9 mouse cellular contexts compared by ENCODE assay signal in the genomic region with DNA sequence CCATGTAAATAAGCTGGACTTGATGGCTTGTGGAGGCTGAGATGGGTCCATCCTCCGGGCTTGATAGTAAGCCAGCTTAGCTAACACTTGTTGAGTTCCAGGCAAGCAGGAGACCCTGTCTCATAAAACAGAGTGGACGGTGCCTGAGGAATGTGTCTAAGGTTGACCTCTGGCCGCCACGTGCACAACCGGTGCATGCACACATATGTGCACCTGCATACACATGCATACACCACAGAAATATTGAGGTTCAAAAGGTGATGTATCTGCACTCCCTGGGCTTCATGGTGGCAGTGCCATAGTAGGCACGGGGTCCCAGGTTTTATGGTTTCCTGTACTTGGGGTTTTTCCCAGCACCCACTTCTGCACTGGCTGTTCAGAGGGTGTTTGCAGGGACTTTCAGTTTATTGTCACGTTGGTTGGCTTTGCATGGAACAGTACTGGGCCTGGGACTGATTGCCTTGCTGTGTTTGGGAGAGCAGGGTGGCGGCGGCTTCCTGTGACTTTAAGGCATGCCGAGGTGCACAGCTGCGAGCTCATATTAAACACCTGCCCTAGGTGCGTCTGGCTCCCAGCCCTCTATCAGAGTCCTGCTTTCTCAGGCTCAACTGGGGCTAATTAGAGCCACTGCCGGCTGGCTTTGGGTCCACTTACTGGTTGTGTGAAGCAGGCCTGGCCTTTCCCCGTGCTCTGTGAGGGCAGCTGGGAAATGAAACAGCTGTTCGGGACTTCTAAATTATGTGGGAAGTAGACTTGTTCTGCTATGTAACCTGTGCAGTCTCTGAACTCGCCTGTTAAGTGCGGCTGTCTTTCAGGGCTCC. TPM values are rescaled to one million over a fixed set of nuclear protein-coding genes. Genes with fewer than 3 reads are reported as not detected.
A peak's percentile ranks its signal among the peaks of the same experiment; 100 is the strongest.
DNase-seq lines count a peak whose midpoint lies in the region; ATAC-seq lines count a peak whose summit lies in the region.
"Had no signal": no experiment of that assay in that cellular context is flagged by ENCODE, and none has a peak within 500 bp of the region (broad histone marks: within the 10 kb centered on the region; RNA-seq: fewer than 3 reads in every experiment).

No protein-coding gene starts in this region.

- no peak overlapping the region for H3K9ac ChIP-seq in embryonic facial prominence, embryonic 11.5 days (replicated peaks; ENCODE audit: low read length)
- H3K9ac ChIP-seq in kidney, embryonic 14.5 days (ENCODE audit: low read depth, low read length) = no peak overlapping the region
- no peak overlapping the region for H3K9ac ChIP-seq in midbrain, embryonic 13.5 days (replicated peaks)

- ATAC-seq in embryonic facial prominence, embryonic 11.5 days (replicated peaks; ENCODE audit: insufficient number of reproducible peaks, low FRiP score, low TSS enrichment, low read depth) = no peak
- ATAC-seq in kidney, embryonic 14.5 days (ENCODE audit: low FRiP score, low TSS enrichment) = peak; percentile 54
- peak; percentile 22; the same call in 1 of the 2 replicates for ATAC-seq in midbrain, embryonic 13.5 days
- ATAC-seq in granulocyte monocyte progenitor cell, adult 5-6 weeks (replicated peaks; ENCODE audit: poor library complexity, severe bottlenecking) = no peak

- H3K27ac ChIP-seq in embryonic facial prominence, embryonic 11.5 days (replicated peaks; ENCODE audit: low read depth, low read length) = no peak overlapping the region
- peak overlapping the region; percentile 62; the same call in 1 of the 2 replicates for H3K27ac ChIP-seq in kidney, embryonic 14.5 days (ENCODE audit: low read depth, low read length)
- no peak overlapping the region for H3K27ac ChIP-seq in midbrain, embryonic 13.5 days

- peaks cover 3% of the 10 kb centered on the region for H3K4me1 ChIP-seq in embryonic facial prominence, embryonic 11.5 days (ENCODE audit: control insufficient read depth, insufficient read depth, low read length)
- H3K4me1 ChIP-seq in kidney, embryonic 14.5 days (ENCODE audit: control insufficient read depth, insufficient read depth, low read length) = peaks cover 29% of the 10 kb centered on the region
- peaks cover 26% of the 10 kb centered on the region for H3K4me1 ChIP-seq in midbrain, embryonic 13.5 days (replicated peaks)

- no peaks in the 10 kb centered on the region; the same call in 1 of the 2 replicates for H3K36me3 ChIP-seq in embryonic facial prominence, embryonic 11.5 days (replicated peaks; ENCODE audit: control insufficient read depth, insufficient read depth, low read depth, low read length)
- H3K36me3 ChIP-seq in kidney, embryonic 14.5 days (ENCODE audit: control insufficient read depth, insufficient read depth, low read length) = no peaks in the 10 kb centered on the region
- no peaks in the 10 kb centered on the region for H3K36me3 ChIP-seq in midbrain, embryonic 13.5 days

- WGBS in embryonic facial prominence, embryonic 11.5 days = 49% methylated on average over 17 of the region's 17 CpGs
- 39% methylated on average over 17 of the region's 17 CpGs for WGBS in kidney, embryonic 14.5 days
- WGBS in midbrain, embryonic 13.5 days = 74% methylated on average over 17 of the region's 17 CpGs

- no peak overlapping the region for H3K4me3 ChIP-seq in embryonic facial prominence, embryonic 11.5 days (ENCODE audit: low read depth, low read length)
- H3K4me3 ChIP-seq in kidney, embryonic 14.5 days (ENCODE audit: low read length) = no peak overlapping the region
- H3K4me3 ChIP-seq in midbrain, embryonic 13.5 days (replicated peaks) = no peak overlapping the region

- no peaks in the 10 kb centered on the region for H3K27me3 ChIP-seq in embryonic facial prominence, embryonic 11.5 days (ENCODE audit: control insufficient read depth, insufficient read depth, low read length)
- no peaks in the 10 kb centered on the region for H3K27me3 ChIP-seq in kidney, embryonic 14.5 days (ENCODE audit: control insufficient read depth, insufficient read depth, low read length)
- H3K27me3 ChIP-seq in midbrain, embryonic 13.5 days = no peaks in the 10 kb centered on the region

- no peaks in the 10 kb centered on the region for H3K9me3 ChIP-seq in embryonic facial prominence, embryonic 11.5 days (replicated peaks; ENCODE audit: control insufficient read depth, low read length)
- H3K9me3 ChIP-seq in kidney, embryonic 14.5 days (ENCODE audit: control insufficient read depth, low read length) = no peaks in the 10 kb centered on the region
- H3K9me3 ChIP-seq in midbrain, embryonic 13.5 days = no peaks in the 10 kb centered on the region

- no peak overlapping the region for H3K4me2 ChIP-seq in embryonic facial prominence, embryonic 11.5 days (ENCODE audit: low read depth, low read length)
- H3K4me2 ChIP-seq in kidney, embryonic 14.5 days (replicated peaks; ENCODE audit: low read depth, low read length) = 0 out of 2 replicates have a peak overlapping the region, but pooled peaks have one; percentile 1
- no peak overlapping the region for H3K4me2 ChIP-seq in midbrain, embryonic 13.5 days (replicated peaks)

- peak; percentile 90 for DNase-seq in heart, adult 11 months
- DNase-seq in heart, adult 8-10 months (ENCODE audit: low spot score) = no peak
- DNase-seq in embryonic facial prominence, embryonic 11.5 days (ENCODE audit: low spot score) = peak; percentile 61
- no peak for DNase-seq in layer of hippocampus, adult 9-11 months
- no peak for DNase-seq in right cerebral cortex, adult 18-20 months
- DNase-seq: spleen, adult 18-20 months had no signal

RNA-seq across cellular contexts. Expression of a gene that starts 19.5 kb away (rescaled TPM):
- 10 to 100 TPM; 13.4 to 17.4 (median 14.6) TPM for total RNA-seq in heart, adult 8-10 months (2022)
- 35.1 and 43.4 TPM in 2 replicates for polyA plus RNA-seq in embryonic facial prominence, embryonic 11.5 days (2014; fragmentation: Nextera tagmentation; extraction: Ambion mirVana)
- 44.8 and 58.1 TPM in 2 replicates for polyA plus RNA-seq in kidney, embryonic 14.5 days (2014; fragmentation: Nextera tagmentation; extraction: Ambion mirVana)
- polyA plus RNA-seq in midbrain, embryonic 13.5 days (2015; fragmentation: Nextera tagmentation; extraction: Ambion mirVana) = 50.7 and 55.3 TPM in 2 replicates
- total RNA-seq in granulocyte monocyte progenitor cell, adult 5-6 weeks (2014; fragmentation: Nextera tagmentation) = 58.9 and 59.4 TPM in 2 replicates
- 19.6 and 21.7 TPM in 2 replicates for total RNA-seq in granulocyte monocyte progenitor cell, adult 5-6 weeks (2017)

Comparison
In these comparisons a context has a peak if more than half of its experiments do, and no peak if none do; other contexts are left out.
1. DNase-seq: peak in heart, adult 11 months (single experiment) and embryonic facial prominence, embryonic 11.5 days (single experiment); none in heart, adult 8-10 months (single experiment), layer of hippocampus, adult 9-11 months (single experiment) and right cerebral cortex, adult 18-20 months (single experiment).
2. ATAC-seq: peak in kidney, embryonic 14.5 days (single experiment) and midbrain, embryonic 13.5 days (single experiment); none in embryonic facial prominence, embryonic 11.5 days (single experiment) and granulocyte monocyte progenitor cell, adult 5-6 weeks (single experiment).